Mouse (Mus musculus): ENCODE results near the gene Trabd2b. TPM values are rescaled to one million over a fixed set of nuclear protein-coding genes. Genes with fewer than 3 reads are reported as not detected.

Trabd2b gene
- polyA plus RNA-seq, 1 experiment from 2014 or later = 5.7 TPM

- H3K4me1 ChIP-seq (ENCODE audit: insufficient read depth, low read length) = no peaks in the 10 kb centered on the region
- no peaks in the 10 kb centered on the region for H3K36me3 ChIP-seq (ENCODE audit: insufficient read depth, low read length)
- H3K9ac ChIP-seq (replicated peaks; ENCODE audit: low read length) = no peak overlapping the region
- no peak overlapping the region for H3K4me2 ChIP-seq (replicated peaks; ENCODE audit: low read depth, low read length)
- ATAC-seq (ENCODE audit: low FRiP score, low TSS enrichment) = peak; percentile 54; the same call in 1 of the 2 replicates
- H3K27me3 ChIP-seq (ENCODE audit: insufficient read depth, low read length) = 0 out of 2 replicates have a peak, but pooled peaks cover 5% of the 10 kb centered on the region
- H3K27ac ChIP-seq (ENCODE audit: low read length) = peak overlapping the region; percentile 55; the same call in 1 of the 2 replicates
- no peaks in the 10 kb centered on the region for H3K9me3 ChIP-seq (ENCODE audit: low read length)
- no peak overlapping the region for H3K4me3 ChIP-seq (ENCODE audit: low read length)
Measured at GRCm38 (mm10) chr4:114370935-114371715, 35.4 kb upstream of the Trabd2b start.

GRCm38 (mm10) chr4:114372699-114373098, 33.8 kb upstream of the Trabd2b start:
- WGBS = 74% methylated on average over 3 of the region's 3 CpGs
- ATAC-seq (ENCODE audit: low FRiP score, low TSS enrichment) = no peak

DNA sequence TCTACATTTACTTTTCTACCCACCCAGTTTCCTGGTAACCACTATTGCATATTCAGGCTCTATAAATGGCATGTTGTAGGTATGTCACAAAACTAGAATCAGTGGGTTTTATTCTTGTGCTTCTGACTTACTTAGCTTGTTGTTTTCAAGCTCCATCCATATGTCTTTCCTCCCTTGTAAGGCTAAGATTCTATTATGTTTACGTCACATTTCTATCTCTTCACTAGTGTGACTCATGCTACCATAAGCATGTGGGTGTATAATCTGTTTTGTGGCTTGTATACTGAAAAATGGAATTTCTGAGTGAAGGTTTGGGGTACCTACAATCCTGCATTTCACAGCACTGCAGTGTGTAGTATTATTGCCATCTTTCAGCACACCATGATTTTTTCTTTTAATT, 32.2 kb upstream of the Trabd2b start:
- no peaks in the 10 kb centered on the region for H3K36me3 ChIP-seq (ENCODE audit: insufficient read depth, low read length)
- H3K27me3 ChIP-seq (ENCODE audit: insufficient read depth, low read length) = 0 out of 2 replicates have a peak, but pooled peaks cover 2% of the 10 kb centered on the region
- no peak overlapping the region for H3K4me2 ChIP-seq (replicated peaks; ENCODE audit: low read depth, low read length)
- no peak for ATAC-seq (ENCODE audit: low FRiP score, low TSS enrichment)
- no peak overlapping the region for H3K27ac ChIP-seq (ENCODE audit: low read length)
- WGBS = 95% methylated on average over 1 of the region's 1 CpGs
- H3K9me3 ChIP-seq (ENCODE audit: low read length) = no peaks in the 10 kb centered on the region
- H3K9ac ChIP-seq (replicated peaks; ENCODE audit: low read length) = no peak overlapping the region
- no peak overlapping the region for H3K4me3 ChIP-seq (ENCODE audit: low read length)
- H3K4me1 ChIP-seq (ENCODE audit: insufficient read depth, low read length) = no peaks in the 10 kb centered on the region

More at GRCm38 (mm10) chr4:114372699-114373098, 33.8 kb upstream of the Trabd2b start:
- Histone ChIP-seq H3K27ac (ENCODE audit: low read length) (no peak overlapping the region), H3K9ac (replicated peaks; ENCODE audit: low read length) (no peak overlapping the region), H3K4me1 (ENCODE audit: insufficient read depth, low read length) (no peaks in the 10 kb centered on the region), H3K36me3 (ENCODE audit: insufficient read depth, low read length) (no peaks in the 10 kb centered on the region), H3K4me2 (replicated peaks; ENCODE audit: low read depth, low read length) (no peak overlapping the region), H3K27me3 (ENCODE audit: insufficient read depth, low read length) (0 out of 2 replicates have a peak, but pooled peaks cover 5% of the 10 kb centered on the region), H3K4me3 (ENCODE audit: low read length) (no peak overlapping the region), H3K9me3 (ENCODE audit: low read length) (no peaks in the 10 kb centered on the region)

DNA sequence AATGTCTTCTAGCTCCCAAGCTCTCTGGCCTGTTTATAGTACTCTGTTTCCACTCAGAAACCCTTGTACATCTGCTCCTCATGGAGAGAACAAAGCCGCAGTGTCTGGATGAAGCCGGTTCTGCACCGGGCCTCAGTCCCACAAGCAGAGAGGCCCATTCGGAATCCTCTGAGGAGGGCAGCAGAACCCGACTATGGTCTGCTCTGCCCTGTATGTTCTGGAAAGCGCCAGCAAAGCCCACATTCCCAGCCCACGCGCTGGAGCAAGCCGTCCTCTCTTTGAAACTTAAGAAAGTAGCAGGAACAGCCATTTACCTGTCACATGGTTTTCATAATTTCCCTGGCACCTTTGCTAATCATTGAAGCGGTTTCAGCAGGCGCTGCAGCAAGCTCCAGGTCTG, 29.0 kb upstream of the Trabd2b start:
- peak; percentile 69; the same call in 1 of the 2 replicates for ATAC-seq (ENCODE audit: low FRiP score, low TSS enrichment)
- Histone ChIP-seq H3K36me3 (ENCODE audit: insufficient read depth, low read length) (no peaks in the 10 kb centered on the region), H3K27me3 (ENCODE audit: insufficient read depth, low read length) (no peaks in the 10 kb centered on the region), H3K9me3 (ENCODE audit: low read length) (peaks cover 3% of the 10 kb centered on the region; the same call in 1 of the 2 replicates), H3K27ac (ENCODE audit: low read length) (no peak overlapping the region), H3K4me2 (replicated peaks; ENCODE audit: low read depth, low read length) (no peak overlapping the region), H3K4me3 (ENCODE audit: low read length) (no peak overlapping the region), H3K4me1 (ENCODE audit: insufficient read depth, low read length) (no peaks in the 10 kb centered on the region), H3K9ac (replicated peaks; ENCODE audit: low read length) (no peak overlapping the region)
- WGBS = 86% methylated on average over 11 of the region's 11 CpGs

GRCm38 (mm10) chr4:114378512-114378911, 28.0 kb upstream of the Trabd2b start:
- H3K9ac ChIP-seq (replicated peaks; ENCODE audit: low read length) = no peak overlapping the region
- no peaks in the 10 kb centered on the region for H3K4me1 ChIP-seq (ENCODE audit: insufficient read depth, low read length)
- peaks cover 3% of the 10 kb centered on the region; the same call in 1 of the 2 replicates for H3K9me3 ChIP-seq (ENCODE audit: low read length)
- no peak for ATAC-seq (ENCODE audit: low FRiP score, low TSS enrichment)
- no peak overlapping the region for H3K4me3 ChIP-seq (ENCODE audit: low read length)
- 58% methylated on average over 7 of the region's 7 CpGs for WGBS
- H3K36me3 ChIP-seq (ENCODE audit: insufficient read depth, low read length) = no peaks in the 10 kb centered on the region
- H3K27me3 ChIP-seq (ENCODE audit: insufficient read depth, low read length) = no peaks in the 10 kb centered on the region
- no peak overlapping the region for H3K4me2 ChIP-seq (replicated peaks; ENCODE audit: low read depth, low read length)
- no peak overlapping the region for H3K27ac ChIP-seq (ENCODE audit: low read length)

DNA sequence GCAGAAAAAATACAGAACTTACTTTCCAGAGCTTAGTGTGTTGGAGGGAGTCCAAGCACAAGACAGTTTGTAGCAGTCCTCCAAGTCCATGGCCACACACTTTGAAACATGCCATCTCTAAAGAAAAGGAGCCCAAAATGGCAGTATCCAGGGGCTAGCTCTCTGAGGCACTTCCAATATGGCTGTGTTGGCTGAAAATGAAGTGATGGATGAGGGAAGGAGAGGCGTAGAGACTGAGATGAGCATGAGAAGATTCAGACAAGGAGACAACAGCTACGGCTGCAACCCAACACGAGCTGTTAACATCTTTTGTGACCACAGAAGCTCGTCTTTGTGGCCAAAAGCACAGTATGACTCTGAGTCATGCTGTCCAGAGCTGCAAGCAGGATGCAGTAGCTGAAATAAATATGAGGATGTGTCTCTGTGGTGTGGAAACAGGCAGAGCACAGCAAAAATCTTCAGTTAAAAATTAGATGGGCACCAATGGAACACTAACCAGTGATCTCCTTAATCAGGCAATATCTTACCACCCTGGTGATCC, 27.0 kb upstream of the Trabd2b start:
- H3K27ac ChIP-seq (ENCODE audit: low read length) = no peak overlapping the region

DNA sequence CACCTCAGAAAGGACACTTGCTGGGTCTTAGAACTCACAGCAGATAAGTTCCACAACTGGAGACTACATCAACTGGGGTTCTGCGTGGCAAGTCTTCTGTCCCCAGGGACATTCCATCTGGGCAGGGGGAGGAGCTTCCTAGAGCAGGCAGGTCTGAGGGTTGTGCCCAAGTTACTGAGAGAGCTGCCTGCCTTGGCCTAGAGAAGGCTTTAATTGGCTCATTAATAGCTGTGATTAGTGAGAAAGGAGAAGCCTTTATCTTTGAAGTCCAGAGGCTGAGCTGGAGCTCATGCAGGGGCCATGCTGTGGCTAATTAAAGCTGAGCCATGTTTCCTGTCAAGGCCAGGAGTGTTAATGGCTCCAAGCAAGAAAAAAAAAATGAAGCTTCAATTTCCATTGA, 23.9 kb upstream of the Trabd2b start:
- Histone ChIP-seq H3K27me3 (ENCODE audit: insufficient read depth, low read length) (no peaks in the 10 kb centered on the region), H3K27ac (ENCODE audit: low read length) (no peak overlapping the region), H3K9me3 (ENCODE audit: low read length) (peaks cover 3% of the 10 kb centered on the region; the same call in 1 of the 2 replicates), H3K4me2 (replicated peaks; ENCODE audit: low read depth, low read length) (no peak overlapping the region), H3K4me3 (ENCODE audit: low read length) (no peak overlapping the region), H3K36me3 (ENCODE audit: insufficient read depth, low read length) (no peaks in the 10 kb centered on the region), H3K9ac (replicated peaks; ENCODE audit: low read length) (no peak overlapping the region), H3K4me1 (ENCODE audit: insufficient read depth, low read length) (no peaks in the 10 kb centered on the region)
- 14% methylated on average over 1 of the region's 1 CpGs for WGBS
- ATAC-seq (ENCODE audit: low FRiP score, low TSS enrichment) = peak; percentile 53; the same call in 1 of the 2 replicates

More for the DNA sequence above, 27.0 kb upstream of the Trabd2b start:
- no peaks in the 10 kb centered on the region for H3K4me1 ChIP-seq (ENCODE audit: insufficient read depth, low read length)
- no peaks in the 10 kb centered on the region for H3K27me3 ChIP-seq (ENCODE audit: insufficient read depth, low read length)
- no peak overlapping the region for H3K9ac ChIP-seq (replicated peaks; ENCODE audit: low read length)
- WGBS = 90% methylated on average over 4 of the region's 4 CpGs
- peaks cover 3% of the 10 kb centered on the region; the same call in 1 of the 2 replicates for H3K9me3 ChIP-seq (ENCODE audit: low read length)
- no peak overlapping the region for H3K4me3 ChIP-seq (ENCODE audit: low read length)
- ATAC-seq (ENCODE audit: low FRiP score, low TSS enrichment) = no peak
- H3K4me2 ChIP-seq (replicated peaks; ENCODE audit: low read depth, low read length) = no peak overlapping the region
- no peaks in the 10 kb centered on the region for H3K36me3 ChIP-seq (ENCODE audit: insufficient read depth, low read length)

DNA sequence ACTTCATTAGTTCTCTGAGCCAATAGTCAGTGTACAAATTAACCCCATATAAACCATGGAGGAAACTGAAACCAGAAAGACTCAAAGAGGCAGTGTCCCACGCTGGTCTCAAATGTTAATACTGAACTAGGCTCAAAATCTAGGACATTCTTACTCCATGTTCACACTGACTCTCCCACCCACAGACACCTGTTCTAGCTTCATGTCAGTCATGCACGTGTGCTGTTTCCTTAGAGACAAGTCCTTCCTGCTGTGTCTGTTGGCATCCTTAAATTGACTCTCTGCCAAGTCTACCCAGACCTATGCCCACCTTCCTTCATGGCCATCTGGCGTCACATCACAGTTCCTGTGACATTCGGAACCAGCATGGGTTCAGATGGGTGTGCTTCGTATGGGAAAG, 21.3 kb upstream of the Trabd2b start:
- Histone ChIP-seq H3K4me2 (replicated peaks; ENCODE audit: low read depth, low read length) (no peak overlapping the region), H3K27ac (ENCODE audit: low read length) (no peak overlapping the region), H3K4me3 (ENCODE audit: low read length) (no peak overlapping the region), H3K9me3 (ENCODE audit: low read length) (peaks cover 3% of the 10 kb centered on the region; the same call in 1 of the 2 replicates), H3K27me3 (ENCODE audit: insufficient read depth, low read length) (no peaks in the 10 kb centered on the region), H3K9ac (replicated peaks; ENCODE audit: low read length) (no peak overlapping the region), H3K4me1 (ENCODE audit: insufficient read depth, low read length) (no peaks in the 10 kb centered on the region), H3K36me3 (ENCODE audit: insufficient read depth, low read length) (no peaks in the 10 kb centered on the region)
- no peak for ATAC-seq (ENCODE audit: low FRiP score, low TSS enrichment)
- 91% methylated on average over 5 of the region's 5 CpGs for WGBS

- 46% methylated on average over 2 of the region's 2 CpGs for WGBS
- no peak for ATAC-seq (ENCODE audit: low FRiP score, low TSS enrichment)
- Histone ChIP-seq H3K4me3 (ENCODE audit: low read length) (no peak overlapping the region), H3K9me3 (ENCODE audit: low read length) (no peaks in the 10 kb centered on the region), H3K36me3 (ENCODE audit: insufficient read depth, low read length) (no peaks in the 10 kb centered on the region), H3K4me1 (ENCODE audit: insufficient read depth, low read length) (no peaks in the 10 kb centered on the region), H3K9ac (replicated peaks; ENCODE audit: low read length) (no peak overlapping the region), H3K4me2 (replicated peaks; ENCODE audit: low read depth, low read length) (no peak overlapping the region), H3K27ac (ENCODE audit: low read length) (no peak overlapping the region), H3K27me3 (ENCODE audit: insufficient read depth, low read length) (no peaks in the 10 kb centered on the region)
Measured at GRCm38 (mm10) chr4:114386395-114386811, 20.1 kb upstream of the Trabd2b start.
